In genomic region chr17:26975415-26975814, GRCm38 (mm10) we compare ENCODE assay signal across 23 mouse cellular contexts. TPM values are rescaled to one million over a fixed set of nuclear protein-coding genes. Genes with fewer than 3 reads are reported as not detected.
A peak's percentile ranks its signal among the peaks of the same experiment; 100 is the strongest.
DNase-seq lines count a peak whose midpoint lies in the region; ATAC-seq and TF ChIP-seq lines count a peak whose summit lies in the region.
"Had no signal": no experiment of that assay in that cellular context is flagged by ENCODE, and none has a peak within 500 bp of the region (broad histone marks: within the 10 kb centered on the region; RNA-seq: fewer than 3 reads in every experiment).

No protein-coding gene starts in this region.

- no peak for ATAC-seq in forebrain, postnatal 0 days
- ATAC-seq in forebrain, embryonic 12.5 days (ENCODE audit: low FRiP score) = no peak
- ATAC-seq in cerebellum, adult (ENCODE audit: insufficient number of reproducible peaks, low FRiP score, low TSS enrichment) = no peak
- ATAC-seq: forebrain, embryonic 16.5 days; intestine, embryonic 16.5 days had no signal

- peaks cover 45% of the 10 kb centered on the region for H3K36me3 ChIP-seq in forebrain, postnatal 0 days (ENCODE audit: insufficient read depth)
- peaks cover 61% of the 10 kb centered on the region for H3K36me3 ChIP-seq in forebrain, embryonic 12.5 days (replicated peaks)
- peaks cover 72% of the 10 kb centered on the region for H3K36me3 ChIP-seq in embryonic facial prominence, embryonic 10.5 days (replicated peaks)

- no peaks in the 10 kb centered on the region for H3K27me3 ChIP-seq in forebrain, postnatal 0 days (ENCODE audit: insufficient read depth, low read length)
- no peaks in the 10 kb centered on the region for H3K27me3 ChIP-seq in forebrain, embryonic 12.5 days
- no peaks in the 10 kb centered on the region for H3K27me3 ChIP-seq in embryonic facial prominence, embryonic 10.5 days (replicated peaks; ENCODE audit: low read depth, poor library complexity, severe bottlenecking)
- H3K27me3 ChIP-seq: heart, embryonic 13.5 days; neural tube, embryonic 13.5 days had no signal

- H3K4me2 ChIP-seq in forebrain, postnatal 0 days (ENCODE audit: low read depth) = no peak overlapping the region
- no peak overlapping the region for H3K4me2 ChIP-seq in forebrain, embryonic 12.5 days
- H3K4me2 ChIP-seq: heart, embryonic 13.5 days had no signal

- H3K9me3 ChIP-seq in forebrain, postnatal 0 days (ENCODE audit: low read length) = no peaks in the 10 kb centered on the region
- no peaks in the 10 kb centered on the region for H3K9me3 ChIP-seq in forebrain, embryonic 12.5 days
- no peaks in the 10 kb centered on the region for H3K9me3 ChIP-seq in embryonic facial prominence, embryonic 10.5 days
- H3K9me3 ChIP-seq: heart, embryonic 13.5 days; hindbrain, embryonic 10.5 days; limb, embryonic 10.5 days; neural tube, embryonic 13.5 days had no signal

- DNase-seq in forebrain, postnatal 0 days = no peak
- DNase-seq in layer of hippocampus, adult 2 months (ENCODE audit: low spot score in 2 of 2) = no peak
- no peak for DNase-seq in layer of hippocampus, adult 8-10 months (ENCODE audit: low spot score in 2 of 2)
- peak; percentile 50 for DNase-seq in 3T3-L1 (ENCODE audit: low read depth, low spot score)
- DNase-seq in embryonic facial prominence, embryonic 10.5 days (ENCODE audit: low spot score) = no peak
- DNase-seq in frontal cortex, postnatal 10 days (ENCODE audit: low spot score in 2 of 2) = no peak
- DNase-seq: adrenal gland, postnatal 10 days; B cell, adult 2 months; cerebellum, adult 9-10 months; gastrocnemius, postnatal 14 days; kidney, postnatal 36 days; lung, adult 18-20 months; right cerebral cortex, postnatal 25 days; thymus, adult 18-20 months had no signal

- no peak overlapping the region for H3K27ac ChIP-seq in forebrain, postnatal 0 days (ENCODE audit: low read depth, low read length)
- no peak overlapping the region for H3K27ac ChIP-seq in forebrain, embryonic 12.5 days
- no peak overlapping the region for H3K27ac ChIP-seq in layer of hippocampus, adult 2 months
- H3K27ac ChIP-seq in embryonic facial prominence, embryonic 10.5 days (replicated peaks) = no peak overlapping the region
- H3K27ac ChIP-seq: heart, embryonic 13.5 days; hindbrain, embryonic 10.5 days; limb, embryonic 10.5 days; neural tube, embryonic 13.5 days had no signal

- H3K4me3 ChIP-seq in forebrain, postnatal 0 days (ENCODE audit: low read depth, low read length) = no peak overlapping the region
- no peak overlapping the region for H3K4me3 ChIP-seq in forebrain, embryonic 12.5 days (replicated peaks)
- no peak overlapping the region for H3K4me3 ChIP-seq in layer of hippocampus, adult 2 months
- peak overlapping the region; percentile 92; the same call in 1 of the 2 replicates for H3K4me3 ChIP-seq in embryonic facial prominence, embryonic 10.5 days
- H3K4me3 ChIP-seq: erythroblast, embryonic 14.5 days; heart, embryonic 13.5 days; limb, embryonic 10.5 days; neural tube, embryonic 13.5 days had no signal

- H3K4me1 ChIP-seq in forebrain, postnatal 0 days (ENCODE audit: insufficient read depth) = no peaks in the 10 kb centered on the region
- H3K4me1 ChIP-seq in forebrain, embryonic 12.5 days = peaks cover 49% of the 10 kb centered on the region
- H3K4me1 ChIP-seq in embryonic facial prominence, embryonic 10.5 days = peaks cover 52% of the 10 kb centered on the region

- no peak overlapping the region for H3K9ac ChIP-seq in forebrain, postnatal 0 days
- no peak overlapping the region for H3K9ac ChIP-seq in forebrain, embryonic 12.5 days
- H3K9ac ChIP-seq: heart, embryonic 13.5 days had no signal

- peak; percentile 48 for TF ChIP-seq CTCF in forebrain, postnatal 0 days (IDR thresholded peaks at IDR 0.05; ENCODE audit: low read depth)
- peak; percentile 58 for TF ChIP-seq CTCF in layer of hippocampus, adult 2 months (conservative IDR thresholded peaks at IDR 0.05)

RNA-seq across cellular contexts. Expression of gene Zbtb9, which starts 2.4 kb away (rescaled TPM):
- 20.9 and 22.5 TPM in 2 replicates for total RNA-seq in forebrain, postnatal 0 days (2014; rRNA removed)
- 4.2 and 6.8 TPM in 2 replicates for polyA plus RNA-seq in forebrain, postnatal 0 days (2015; fragmentation: Nextera tagmentation; extraction: Ambion mirVana)
- polyA plus RNA-seq in forebrain, embryonic 12.5 days (2016; fragmentation: Nextera tagmentation; extraction: Ambion mirVana) = 18.9 and 20.0 TPM in 2 replicates
- 10 to 100 TPM; 14.8 to 15.7 TPM for total RNA-seq in layer of hippocampus, adult 2 months (2021)
- 10 to 100 TPM; 12.2 to 14.7 (median 13.7) TPM for total RNA-seq in layer of hippocampus, adult 8-10 months (2022)
- 20.1 and 20.6 TPM in 2 replicates for polyA plus RNA-seq in embryonic facial prominence, embryonic 10.5 days (2016; fragmentation: Nextera tagmentation; extraction: Ambion mirVana)

RNA-seq across cellular contexts. Expression of gene Syngap1, which starts 34.4 kb away (rescaled TPM):
- 84.2 and 85.2 TPM in 2 replicates for total RNA-seq in forebrain, postnatal 0 days (2014; rRNA removed)
- 3.1 and 5.0 TPM in 2 replicates for polyA plus RNA-seq in forebrain, postnatal 0 days (2015; fragmentation: Nextera tagmentation; extraction: Ambion mirVana)
- 3.9 and 4.8 TPM in 2 replicates for polyA plus RNA-seq in forebrain, embryonic 12.5 days (2016; fragmentation: Nextera tagmentation; extraction: Ambion mirVana)
- total RNA-seq in layer of hippocampus, adult 2 months (2021) = 100 to 1,000 TPM; 463 to 497 TPM
- total RNA-seq in layer of hippocampus, adult 8-10 months (2022) = 100 to 1,000 TPM; 353 to 466 (median 403) TPM
- polyA plus RNA-seq in embryonic facial prominence, embryonic 10.5 days (2016; fragmentation: Nextera tagmentation; extraction: Ambion mirVana) = 1.4 and 1.6 TPM in 2 replicates

RNA-seq across cellular contexts. Expression of gene Cuta, which starts 36.0 kb away (rescaled TPM):
- total RNA-seq in forebrain, postnatal 0 days (2014; rRNA removed) = 44.4 and 44.9 TPM in 2 replicates
- 147 and 158 TPM in 2 replicates for polyA plus RNA-seq in forebrain, postnatal 0 days (2015; fragmentation: Nextera tagmentation; extraction: Ambion mirVana)
- 155 and 161 TPM in 2 replicates for polyA plus RNA-seq in forebrain, embryonic 12.5 days (2016; fragmentation: Nextera tagmentation; extraction: Ambion mirVana)
- 10 to 100 TPM; 91.3 to 95.8 TPM for total RNA-seq in layer of hippocampus, adult 2 months (2021)
- total RNA-seq in layer of hippocampus, adult 8-10 months (2022) = 10 to 100 TPM; 90.0 to 96.1 (median 92.0) TPM
- 176 and 182 TPM in 2 replicates for polyA plus RNA-seq in embryonic facial prominence, embryonic 10.5 days (2016; fragmentation: Nextera tagmentation; extraction: Ambion mirVana)

RNA-seq across cellular contexts. Expression of gene Phf1, which starts 42.6 kb away (rescaled TPM):
- 35.4 and 38.9 TPM in 2 replicates for total RNA-seq in forebrain, postnatal 0 days (2014; rRNA removed)
- 20.4 and 24.1 TPM in 2 replicates for polyA plus RNA-seq in forebrain, postnatal 0 days (2015; fragmentation: Nextera tagmentation; extraction: Ambion mirVana)
- polyA plus RNA-seq in forebrain, embryonic 12.5 days (2016; fragmentation: Nextera tagmentation; extraction: Ambion mirVana) = 8.6 and 8.8 TPM in 2 replicates
- total RNA-seq in layer of hippocampus, adult 2 months (2021) = 10 to 100 TPM; 31.4 to 33.9 TPM
- 10 to 100 TPM; 37.0 to 40.3 (median 37.5) TPM for total RNA-seq in layer of hippocampus, adult 8-10 months (2022)
- polyA plus RNA-seq in embryonic facial prominence, embryonic 10.5 days (2016; fragmentation: Nextera tagmentation; extraction: Ambion mirVana) = 3.8 and 4.7 TPM in 2 replicates

RNA-seq across cellular contexts. Expression of gene Bak1, which starts 53.4 kb away (rescaled TPM):
- 36.5 and 48.1 TPM in 2 replicates for total RNA-seq in forebrain, postnatal 0 days (2014; rRNA removed)
- polyA plus RNA-seq in forebrain, postnatal 0 days (2015; fragmentation: Nextera tagmentation; extraction: Ambion mirVana) = 2.5 and 3.5 TPM in 2 replicates
- polyA plus RNA-seq in forebrain, embryonic 12.5 days (2016; fragmentation: Nextera tagmentation; extraction: Ambion mirVana) = 3.0 and 3.1 TPM in 2 replicates
- total RNA-seq in layer of hippocampus, adult 2 months (2021) = 10 to 100 TPM; 12.7 to 14.3 TPM
- total RNA-seq in layer of hippocampus, adult 8-10 months (2022) = 10 to 100 TPM; 11.6 to 15.9 (median 13.7) TPM
- 2.8 and 3.3 TPM in 2 replicates for polyA plus RNA-seq in embryonic facial prominence, embryonic 10.5 days (2016; fragmentation: Nextera tagmentation; extraction: Ambion mirVana)
